Mouse (Mus musculus): ENCODE data around the gene Tnni2. TPM values are rescaled to one million over a fixed set of nuclear protein-coding genes. Genes with fewer than 3 reads are reported as not detected.

The Tnni2 gene
- polyA plus RNA-seq, 1 experiment from 2014 or later, result 27.0 TPM

DNA sequence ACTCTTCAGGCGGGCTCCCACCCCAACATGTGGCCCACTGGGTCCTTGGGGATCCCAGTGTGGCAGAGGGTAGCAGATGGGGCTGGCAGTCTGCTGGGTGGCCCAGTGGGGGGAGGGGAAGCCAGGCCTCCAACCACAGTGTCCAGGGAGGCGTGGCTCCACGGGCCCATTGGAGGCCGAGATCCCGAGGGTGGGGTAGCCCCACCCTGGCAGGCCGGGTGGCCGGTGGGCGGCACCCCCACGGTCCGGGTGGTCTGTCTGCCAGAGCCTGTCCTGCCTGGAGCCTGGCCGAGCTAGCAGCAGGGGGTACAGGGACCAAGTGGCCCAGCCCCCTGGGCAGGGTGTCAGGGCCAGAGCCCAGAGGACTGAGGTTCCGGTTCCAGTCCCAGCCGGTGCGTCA, 33.2 kb downstream of the Tnni2 start:
- Histone ChIP-seq H3K4me1 (ENCODE audit: control insufficient read depth, insufficient read depth, low read length) (peaks cover 65% of the 10 kb centered on the region), H3K9me3 (replicated peaks; ENCODE audit: control insufficient read depth, low read length) (no peaks in the 10 kb centered on the region), H3K27ac (ENCODE audit: low read length) (peak overlapping the region; percentile 61), H3K4me2 (ENCODE audit: low read depth, low read length) (peak overlapping the region; percentile 13), H3K27me3 (ENCODE audit: control insufficient read depth, insufficient read depth, low read length) (no peaks in the 10 kb centered on the region), H3K4me3 (ENCODE audit: low read length) (peak overlapping the region; percentile 35), H3K36me3 (ENCODE audit: control insufficient read depth, insufficient read depth) (no peaks in the 10 kb centered on the region), H3K9ac (ENCODE audit: low read length) (peak overlapping the region; percentile 69)
- 70% methylated on average over 14 of the region's 14 CpGs for WGBS
- no peak for ATAC-seq (replicated peaks; ENCODE audit: extremely low read depth, insufficient read depth, low FRiP score)

DNA sequence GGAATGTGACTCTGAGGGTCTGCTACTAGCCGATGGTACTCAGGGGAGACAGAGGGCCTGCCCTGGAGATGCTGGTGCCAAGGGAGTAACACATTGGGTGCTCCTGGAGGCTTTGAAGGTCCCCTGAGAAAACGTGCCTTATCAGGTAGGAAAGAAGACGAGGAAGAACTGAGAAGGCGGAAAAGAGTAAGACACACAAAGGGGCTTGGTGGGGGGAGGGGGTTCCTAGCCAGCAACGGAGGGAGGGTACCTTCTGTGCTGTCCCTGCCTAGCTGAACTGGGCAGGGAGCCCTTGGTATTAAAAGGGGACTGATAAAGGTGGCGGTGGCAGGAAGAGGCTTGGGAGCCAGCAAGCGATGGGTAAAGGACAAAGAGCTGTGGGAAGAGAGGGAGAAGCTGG, 34.0 kb downstream of the Tnni2 start:
- no peaks in the 10 kb centered on the region for H3K9me3 ChIP-seq (replicated peaks; ENCODE audit: control insufficient read depth, low read length)
- ATAC-seq (replicated peaks; ENCODE audit: extremely low read depth, insufficient read depth, low FRiP score), result no peak
- H3K27ac ChIP-seq (ENCODE audit: low read length), result peak overlapping the region; percentile 64
- H3K27me3 ChIP-seq (ENCODE audit: control insufficient read depth, insufficient read depth, low read length), result no peaks in the 10 kb centered on the region
- peak overlapping the region; percentile 69 for H3K9ac ChIP-seq (ENCODE audit: low read length)
- H3K4me1 ChIP-seq (ENCODE audit: control insufficient read depth, insufficient read depth, low read length), result peaks cover 66% of the 10 kb centered on the region
- H3K4me3 ChIP-seq (ENCODE audit: low read length), result peak overlapping the region; percentile 35
- 31% methylated on average over 7 of the region's 7 CpGs for WGBS
- H3K4me2 ChIP-seq (ENCODE audit: low read depth, low read length), result peak overlapping the region; percentile 13
- no peaks in the 10 kb centered on the region for H3K36me3 ChIP-seq (ENCODE audit: control insufficient read depth, insufficient read depth)

DNA sequence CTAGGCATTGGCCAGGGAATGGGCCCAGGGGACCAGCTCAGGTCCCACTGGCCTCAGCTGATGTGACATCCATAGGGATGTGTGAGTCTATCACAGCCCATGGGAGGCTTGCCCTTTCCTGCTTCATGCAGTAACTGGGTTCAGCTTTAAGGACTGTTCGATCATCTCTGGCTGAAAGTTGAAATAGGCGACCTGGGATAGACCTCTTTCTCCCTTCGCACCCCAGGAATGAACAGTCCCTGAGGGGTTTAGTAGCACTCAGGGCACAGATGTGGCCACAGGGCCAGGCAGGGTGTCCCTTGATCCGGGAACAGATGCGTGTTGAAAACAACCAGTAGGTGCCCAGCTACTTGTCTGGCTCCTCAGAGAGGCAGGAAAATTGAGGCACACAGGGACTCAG, 34.7 kb downstream of the Tnni2 start:
- Histone ChIP-seq H3K4me1 (ENCODE audit: control insufficient read depth, insufficient read depth, low read length) (peaks cover 66% of the 10 kb centered on the region), H3K36me3 (ENCODE audit: control insufficient read depth, insufficient read depth) (no peaks in the 10 kb centered on the region), H3K9ac (ENCODE audit: low read length) (peak overlapping the region; percentile 69), H3K27ac (ENCODE audit: low read length) (peak overlapping the region; percentile 64), H3K4me2 (ENCODE audit: low read depth, low read length) (peak overlapping the region; percentile 13), H3K9me3 (replicated peaks; ENCODE audit: control insufficient read depth, low read length) (no peaks in the 10 kb centered on the region), H3K27me3 (ENCODE audit: control insufficient read depth, insufficient read depth, low read length) (no peaks in the 10 kb centered on the region), H3K4me3 (ENCODE audit: low read length) (peak overlapping the region; percentile 35)
- ATAC-seq (replicated peaks; ENCODE audit: extremely low read depth, insufficient read depth, low FRiP score), result no peak
- 81% methylated on average over 5 of the region's 5 CpGs for WGBS

DNA sequence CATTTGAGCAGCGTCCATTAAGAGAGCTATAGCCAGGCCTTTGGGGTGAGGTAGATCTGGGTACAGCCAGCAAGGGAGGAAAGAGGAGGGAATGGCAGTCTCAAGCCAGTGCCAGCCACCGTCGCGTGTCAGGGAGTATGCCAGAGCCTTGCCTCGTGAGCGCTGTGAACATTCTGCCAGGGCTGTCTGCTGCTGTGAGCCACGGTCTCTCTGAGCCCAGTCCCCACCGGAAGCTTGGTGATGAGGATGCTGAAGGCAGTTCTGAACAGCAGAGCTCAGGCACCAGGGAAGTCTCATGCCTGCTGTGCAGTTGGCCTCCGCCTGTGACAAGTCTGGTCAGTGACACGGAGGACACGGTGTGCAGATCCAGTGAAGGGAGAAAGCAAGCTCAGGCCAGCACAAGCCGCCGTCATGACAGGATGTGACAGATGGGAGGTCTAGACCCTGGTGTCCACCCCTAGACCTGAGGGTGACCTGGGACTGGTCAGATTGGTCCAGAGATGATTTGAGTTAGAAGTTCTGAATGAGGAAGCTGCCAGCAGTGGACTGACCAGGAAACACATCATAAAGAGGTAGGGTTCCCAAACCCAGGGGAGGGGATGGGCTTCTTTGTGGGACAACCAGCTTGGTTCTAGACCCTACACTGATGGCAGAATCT, 35.3 kb downstream of the Tnni2 start:
- peak overlapping the region; percentile 64 for H3K27ac ChIP-seq (ENCODE audit: low read length)
- no peaks in the 10 kb centered on the region for H3K9me3 ChIP-seq (replicated peaks; ENCODE audit: control insufficient read depth, low read length)
- no peaks in the 10 kb centered on the region for H3K36me3 ChIP-seq (ENCODE audit: control insufficient read depth, insufficient read depth)
- whole genome bisulfite sequencing, result 77% methylated on average over 13 of the region's 13 CpGs
- peak overlapping the region; percentile 35; the same call in 1 of the 2 replicates for H3K4me3 ChIP-seq (ENCODE audit: low read length)
- peaks cover 66% of the 10 kb centered on the region for H3K4me1 ChIP-seq (ENCODE audit: control insufficient read depth, insufficient read depth, low read length)
- peak overlapping the region; percentile 69 for H3K9ac ChIP-seq (ENCODE audit: low read length)
- ATAC-seq (replicated peaks; ENCODE audit: extremely low read depth, insufficient read depth, low FRiP score), result no peak
- H3K4me2 ChIP-seq (ENCODE audit: low read depth, low read length), result peak overlapping the region; percentile 13
- no peaks in the 10 kb centered on the region for H3K27me3 ChIP-seq (ENCODE audit: control insufficient read depth, insufficient read depth, low read length)

DNA sequence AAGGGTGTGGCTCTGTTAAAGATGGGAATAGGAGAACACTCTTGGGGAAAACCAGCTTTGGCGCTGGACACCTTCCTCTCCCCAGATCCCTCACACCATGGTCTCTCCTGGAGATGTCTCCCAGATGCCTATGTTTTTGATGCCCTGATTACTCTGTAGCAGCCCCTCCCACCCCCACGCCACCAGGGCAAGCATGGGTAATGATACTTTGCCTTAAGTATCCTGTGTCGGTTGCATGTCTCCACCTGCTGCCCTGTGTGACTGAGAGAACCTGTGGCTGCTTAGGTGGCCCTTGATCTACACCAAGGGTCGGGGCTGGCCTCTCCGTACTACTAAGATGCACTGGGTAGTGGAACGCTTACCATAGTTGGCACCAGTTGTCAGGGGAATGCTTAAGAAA, 36.4 kb downstream of the Tnni2 start:
- peak overlapping the region; percentile 51 for H3K27ac ChIP-seq (ENCODE audit: low read length)
- H3K27me3 ChIP-seq (ENCODE audit: control insufficient read depth, insufficient read depth, low read length), result no peaks in the 10 kb centered on the region
- 90% methylated on average over 6 of the region's 6 CpGs for WGBS
- peaks cover 68% of the 10 kb centered on the region for H3K4me1 ChIP-seq (ENCODE audit: control insufficient read depth, insufficient read depth, low read length)
- H3K4me2 ChIP-seq (ENCODE audit: low read depth, low read length), result peak overlapping the region; percentile 29
- no peak for ATAC-seq (replicated peaks; ENCODE audit: extremely low read depth, insufficient read depth, low FRiP score)
- peak overlapping the region; percentile 44 for H3K9ac ChIP-seq (ENCODE audit: low read length)
- H3K36me3 ChIP-seq (ENCODE audit: control insufficient read depth, insufficient read depth), result no peaks in the 10 kb centered on the region
- no peak overlapping the region; the same call in 1 of the 2 replicates for H3K4me3 ChIP-seq (ENCODE audit: low read length)
- no peaks in the 10 kb centered on the region for H3K9me3 ChIP-seq (replicated peaks; ENCODE audit: control insufficient read depth, low read length)

DNA sequence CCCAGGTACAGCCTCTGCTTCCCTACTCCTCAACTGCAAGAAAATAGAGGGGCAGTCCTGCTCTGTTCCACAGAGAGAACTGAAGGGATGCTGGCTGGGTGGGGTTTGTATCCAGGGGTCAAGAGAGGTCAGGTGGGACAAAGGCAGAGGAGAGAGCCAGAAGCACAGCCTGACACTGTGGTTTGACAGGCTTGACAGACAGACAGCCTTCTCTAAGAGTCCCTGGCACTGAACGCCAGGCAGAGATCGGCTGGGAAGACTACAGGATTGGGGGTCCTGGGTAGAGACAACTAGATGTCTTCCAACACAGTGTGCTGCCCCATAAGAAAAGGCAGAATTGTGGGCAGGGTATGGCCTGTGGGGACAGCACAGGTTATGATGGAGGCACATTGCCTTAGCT, 37.0 kb downstream of the Tnni2 start:
- H3K27ac ChIP-seq (ENCODE audit: low read length), result peak overlapping the region; percentile 51

DNA sequence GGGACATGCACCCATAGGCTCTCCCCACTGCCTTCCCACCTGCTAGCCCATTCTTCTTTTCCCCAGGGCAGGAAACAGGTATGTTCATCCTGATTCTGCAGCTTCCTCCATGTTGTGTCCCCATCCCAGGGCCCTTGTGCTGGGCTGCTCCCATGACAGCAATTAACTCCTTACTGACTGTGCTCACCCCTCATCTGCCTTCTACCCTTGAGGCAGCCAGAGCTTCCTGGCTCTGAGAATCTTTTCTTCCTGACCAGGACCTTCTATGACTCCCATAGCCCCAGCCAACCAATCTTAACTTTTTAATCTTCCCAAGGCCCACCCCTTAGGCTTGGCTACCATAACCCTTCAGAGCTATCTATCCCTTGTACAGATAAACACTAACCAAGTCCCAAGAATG, 37.7 kb downstream of the Tnni2 start:
- H3K4me2 ChIP-seq (ENCODE audit: low read depth, low read length), result no peak overlapping the region
- peaks cover 72% of the 10 kb centered on the region for H3K4me1 ChIP-seq (ENCODE audit: control insufficient read depth, insufficient read depth, low read length)
- H3K9ac ChIP-seq (ENCODE audit: low read length), result no peak overlapping the region
- no peak overlapping the region for H3K4me3 ChIP-seq (ENCODE audit: low read length)
- H3K27ac ChIP-seq (ENCODE audit: low read length), result peak overlapping the region; percentile 86; the same call in 1 of the 2 replicates
- no peaks in the 10 kb centered on the region for H3K9me3 ChIP-seq (replicated peaks; ENCODE audit: control insufficient read depth, low read length)
- H3K36me3 ChIP-seq (ENCODE audit: control insufficient read depth, insufficient read depth), result no peaks in the 10 kb centered on the region
- no peaks in the 10 kb centered on the region for H3K27me3 ChIP-seq (ENCODE audit: control insufficient read depth, insufficient read depth, low read length)
- ATAC-seq (replicated peaks; ENCODE audit: extremely low read depth, insufficient read depth, low FRiP score), result no peak

More for the DNA sequence above, 37.0 kb downstream of the Tnni2 start:
- no peaks in the 10 kb centered on the region for H3K36me3 ChIP-seq (ENCODE audit: control insufficient read depth, insufficient read depth)
- H3K4me1 ChIP-seq (ENCODE audit: control insufficient read depth, insufficient read depth, low read length), result peaks cover 73% of the 10 kb centered on the region
- no peaks in the 10 kb centered on the region for H3K27me3 ChIP-seq (ENCODE audit: control insufficient read depth, insufficient read depth, low read length)
- H3K4me3 ChIP-seq (ENCODE audit: low read length), result no peak overlapping the region; the same call in 1 of the 2 replicates
- ATAC-seq (replicated peaks; ENCODE audit: extremely low read depth, insufficient read depth, low FRiP score), result no peak
- WGBS, result 75% methylated on average over 2 of the region's 2 CpGs
- no peaks in the 10 kb centered on the region for H3K9me3 ChIP-seq (replicated peaks; ENCODE audit: control insufficient read depth, low read length)
- peak overlapping the region; percentile 29 for H3K4me2 ChIP-seq (ENCODE audit: low read depth, low read length)
- H3K9ac ChIP-seq (ENCODE audit: low read length), result peak overlapping the region; percentile 44

DNA sequence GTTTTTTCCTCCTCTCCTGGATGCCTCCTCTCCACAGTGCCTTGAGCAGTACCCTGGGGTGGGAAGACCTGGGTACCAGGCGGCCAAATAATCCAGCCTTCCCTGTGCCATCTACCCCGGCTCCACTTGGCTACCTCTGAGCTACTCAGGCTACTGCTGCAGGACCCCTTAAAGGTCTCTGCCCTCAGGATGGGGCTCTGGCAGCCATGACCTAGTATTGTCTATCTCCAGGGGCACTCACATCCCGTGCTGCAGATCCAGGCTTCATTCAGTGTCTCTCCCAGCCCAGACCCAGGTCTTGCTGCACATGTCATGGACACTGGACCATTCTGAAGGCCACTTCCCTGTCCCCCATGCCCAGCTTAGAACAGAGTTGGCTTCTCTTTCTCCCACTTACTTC, 38.3 kb downstream of the Tnni2 start:
- Histone ChIP-seq H3K9ac (ENCODE audit: low read length) (peak overlapping the region; percentile 23; the same call in 1 of the 2 replicates), H3K4me2 (ENCODE audit: low read depth, low read length) (no peak overlapping the region), H3K36me3 (ENCODE audit: control insufficient read depth, insufficient read depth) (no peaks in the 10 kb centered on the region), H3K27me3 (ENCODE audit: control insufficient read depth, insufficient read depth, low read length) (no peaks in the 10 kb centered on the region), H3K4me3 (ENCODE audit: low read length) (no peak overlapping the region), H3K4me1 (ENCODE audit: control insufficient read depth, insufficient read depth, low read length) (peaks cover 68% of the 10 kb centered on the region), H3K27ac (ENCODE audit: low read length) (peak overlapping the region; percentile 86), H3K9me3 (replicated peaks; ENCODE audit: control insufficient read depth, low read length) (no peaks in the 10 kb centered on the region)
- WGBS, result 82% methylated on average over 3 of the region's 3 CpGs
- ATAC-seq (replicated peaks; ENCODE audit: extremely low read depth, insufficient read depth, low FRiP score), result no peak

DNA sequence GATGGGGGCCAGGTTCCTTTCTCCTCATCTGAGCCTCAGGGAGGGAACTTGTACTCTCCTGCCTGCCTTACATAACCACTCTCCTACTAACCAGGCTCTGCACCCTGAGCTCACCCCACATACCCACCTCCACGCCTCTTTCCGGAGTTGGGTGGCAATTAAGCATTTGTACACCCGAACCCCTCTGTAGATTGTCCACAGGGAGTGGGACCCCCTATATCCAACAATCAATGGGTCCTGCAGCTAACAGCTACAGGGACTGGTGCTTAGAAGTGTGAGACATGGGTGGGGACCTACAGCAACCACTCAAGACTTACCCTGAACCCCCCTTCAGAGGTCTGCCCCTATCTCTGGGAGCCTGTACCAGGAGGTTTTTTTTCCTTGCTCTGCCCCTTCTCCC, 39.1 kb downstream of the Tnni2 start:
- Histone ChIP-seq H3K4me3 (ENCODE audit: low read length) (no peak overlapping the region), H3K4me2 (ENCODE audit: low read depth, low read length) (peak overlapping the region; percentile 60; the same call in 1 of the 2 replicates), H3K27me3 (ENCODE audit: control insufficient read depth, insufficient read depth, low read length) (no peaks in the 10 kb centered on the region), H3K27ac (ENCODE audit: low read length) (peak overlapping the region; percentile 86), H3K4me1 (ENCODE audit: control insufficient read depth, insufficient read depth, low read length) (peaks cover 61% of the 10 kb centered on the region), H3K9me3 (replicated peaks; ENCODE audit: control insufficient read depth, low read length) (no peaks in the 10 kb centered on the region), H3K9ac (ENCODE audit: low read length) (peak overlapping the region; percentile 82), H3K36me3 (ENCODE audit: control insufficient read depth, insufficient read depth) (no peaks in the 10 kb centered on the region)
- no peak for ATAC-seq (replicated peaks; ENCODE audit: extremely low read depth, insufficient read depth, low FRiP score)
- 92% methylated on average over 3 of the region's 3 CpGs for WGBS
